Mouse (Mus musculus) forebrain, embryonic 12.5 days (tissue): Measurements from ENCODE around the gene Gm3415. TPM values are rescaled to one million over a fixed set of nuclear protein-coding genes. Genes with fewer than 3 reads are reported as not detected.
"Not testable (repeated sequence)": the region's sequence is repeated elsewhere in the genome, so short reads cannot be mapped to it uniquely, and the experiment has no call there.

Experiments
- ATAC-seq: fragments of 200-750 bp; cut with Nextera tagmentation; 2 replicates; pipeline ENCODE4 v1.8.0; 2017; ENCODE audit warnings: moderate TSS enrichment; ENCODE audit not compliant: low FRiP score
- H3K27ac ChIP-seq: fragments of 300-500 bp; sonication (generic); 2 replicates; pipeline ENCODE4 v1.5.1; 2016; ENCODE audit warnings: mild to moderate bottlenecking
- H3K27me3 ChIP-seq: fragments of 300-500 bp; sonication (generic); 2 replicates; pipeline ENCODE4 v1.6.1; 2016; ENCODE audit warnings: mild to moderate bottlenecking
- H3K36me3 ChIP-seq: fragments of 300-500 bp; sonication (generic); replicated peaks from 2 replicates; pipeline ENCODE4 v1.6.1; 2016; ENCODE audit warnings: mild to moderate bottlenecking
- H3K4me1 ChIP-seq: fragments of 300-500 bp; sonication (generic); 2 replicates; pipeline ENCODE4 v1.6.1; 2016
- H3K4me2 ChIP-seq: fragments of 300-500 bp; sonication (generic); 2 replicates; pipeline ENCODE4 v1.6.1; 2016; ENCODE audit warnings: mild to moderate bottlenecking, moderate library complexity
- H3K4me3 ChIP-seq: fragments of 300-500 bp; sonication (generic); replicated peaks from 2 replicates; pipeline ENCODE4 v1.5.1; 2016; ENCODE audit warnings: mild to moderate bottlenecking
- H3K9ac ChIP-seq: fragments of 300-500 bp; sonication (generic); 2 replicates; pipeline ENCODE4 v1.6.1; 2016; ENCODE audit warnings: mild to moderate bottlenecking
- H3K9me3 ChIP-seq: fragments of 300-500 bp; sonication (generic); 2 replicates; pipeline ENCODE4 v1.6.1; 2016
- WGBS: fragments of 180-500 bp; shearing (Covaris S2); methylation state at CpG from one replicate; pipeline ENCODE4 v1.1.7; 2016; 5-methylcytosine and 5-hydroxymethylcytosine counted together
- polyA plus RNA-seq: library from polyadenylated mRNA; unstranded; fragments of >200 nt; fragmentation: Nextera tagmentation; extraction: Ambion mirVana; gene quantifications from 2 replicates; pipeline ENCODE4 v1.2.1, GENCODE M21; 2016

Gm3415 gene
- polyA plus RNA-seq, 1 experiment from 2014 or later, result not detected

GRCm38 (mm10) chr5:146585307-146585651 lies 29.3 kb downstream of the Gm3415 start:
- H3K27me3 ChIP-seq, result peaks cover 73% of the 10 kb centered on the region
- ATAC-seq, result peak; percentile 43; the same call in 1 of the 2 replicates
- H3K9me3 ChIP-seq, result no peaks in the 10 kb centered on the region
- peak overlapping the region; percentile 96 for H3K4me2 ChIP-seq
- peak overlapping the region; percentile 60 for H3K4me3 ChIP-seq
- H3K9ac ChIP-seq, result no peak overlapping the region; the same call in 1 of the 2 replicates
- WGBS, result 14% methylated on average over 10 of the region's 10 CpGs
- no peaks in the 10 kb centered on the region for H3K36me3 ChIP-seq
- H3K27ac ChIP-seq, result no peak overlapping the region
- H3K4me1 ChIP-seq, result peaks cover 10% of the 10 kb centered on the region; the same call in 1 of the 2 replicates

- Histone ChIP-seq H3K4me3 (no peak overlapping the region), H3K36me3 (no peaks in the 10 kb centered on the region), H3K4me1 (peaks cover 10% of the 10 kb centered on the region), H3K4me2 (no peak overlapping the region), H3K9ac (no peak overlapping the region), H3K9me3 (no peaks in the 10 kb centered on the region), H3K27me3 (peaks cover 85% of the 10 kb centered on the region), H3K27ac (no peak overlapping the region)
- WGBS, result 72% methylated on average over 8 of the region's 8 CpGs
- no peak for ATAC-seq
Measured at GRCm38 (mm10) chr5:146586357-146587070, 30.6 kb downstream of the Gm3415 start.

GRCm38 (mm10) chr5:146590987-146591386 lies 35.1 kb downstream of the Gm3415 start:
- Histone ChIP-seq H3K27me3 (peaks cover 51% of the 10 kb centered on the region), H3K9ac (no peak overlapping the region), H3K4me1 (peaks cover 11% of the 10 kb centered on the region; the same call in 1 of the 2 replicates), H3K9me3 (no peaks in the 10 kb centered on the region), H3K4me3 (no peak overlapping the region), H3K4me2 (no peak overlapping the region), H3K36me3 (no peaks in the 10 kb centered on the region), H3K27ac (no peak overlapping the region)
- ATAC-seq, result no peak
- 58% methylated on average over 4 of the region's 4 CpGs for WGBS

GRCm38 (mm10) chr5:146591636-146592035 lies 35.7 kb downstream of the Gm3415 start:
- ATAC-seq, result no peak
- 80% methylated on average over 4 of the region's 4 CpGs for WGBS

GRCm38 (mm10) chr5:146592580-146592979 lies 36.6 kb downstream of the Gm3415 start:
- Histone ChIP-seq H3K4me2 (no peak overlapping the region), H3K4me3 (no peak overlapping the region), H3K36me3 (no peaks in the 10 kb centered on the region), H3K27me3 (peaks cover 39% of the 10 kb centered on the region), H3K9ac (no peak overlapping the region), H3K4me1 (peaks cover 11% of the 10 kb centered on the region; the same call in 1 of the 2 replicates), H3K27ac (no peak overlapping the region), H3K9me3 (no peaks in the 10 kb centered on the region)
- WGBS, result 15% methylated on average over 5 of the region's 5 CpGs
- ATAC-seq, result peak; percentile 93

More at GRCm38 (mm10) chr5:146591636-146592035, 35.7 kb downstream of the Gm3415 start:
- Histone ChIP-seq H3K4me1 (peaks cover 11% of the 10 kb centered on the region; the same call in 1 of the 2 replicates), H3K4me2 (no peak overlapping the region), H3K27ac (no peak overlapping the region), H3K27me3 (peaks cover 44% of the 10 kb centered on the region), H3K4me3 (no peak overlapping the region), H3K9me3 (no peaks in the 10 kb centered on the region), H3K36me3 (no peaks in the 10 kb centered on the region), H3K9ac (no peak overlapping the region)

GRCm38 (mm10) chr5:146596612-146597502 lies 40.9 kb downstream of the Gm3415 start:
- H3K4me3 ChIP-seq, result no peak overlapping the region
- ATAC-seq, result no peak
- WGBS, result 89% methylated on average over 18 of the region's 18 CpGs
- H3K27ac ChIP-seq, result no peak overlapping the region
- no peak overlapping the region for H3K9ac ChIP-seq
- H3K4me2 ChIP-seq, result no peak overlapping the region
- H3K36me3 ChIP-seq, result no peaks in the 10 kb centered on the region
- H3K9me3 ChIP-seq, result no peaks in the 10 kb centered on the region
- H3K27me3 ChIP-seq, result no peaks in the 10 kb centered on the region
- peaks cover 11% of the 10 kb centered on the region; the same call in 1 of the 2 replicates for H3K4me1 ChIP-seq

- H3K27ac ChIP-seq, result no peak overlapping the region
- H3K36me3 ChIP-seq, result no peaks in the 10 kb centered on the region
- H3K4me2 ChIP-seq, result no peak overlapping the region
- peaks cover 5% of the 10 kb centered on the region; the same call in 1 of the 2 replicates for H3K4me1 ChIP-seq
- no peak overlapping the region for H3K9ac ChIP-seq
- no peak overlapping the region for H3K4me3 ChIP-seq
- WGBS, result 96% methylated on average over 10 of the region's 10 CpGs
- no peaks in the 10 kb centered on the region for H3K9me3 ChIP-seq
- ATAC-seq, result no peak
- no peaks in the 10 kb centered on the region for H3K27me3 ChIP-seq
Measured at GRCm38 (mm10) chr5:146597503-146597874, 41.6 kb downstream of the Gm3415 start.

- 75% methylated on average over 27 of the region's 27 CpGs for WGBS
- no peaks in the 10 kb centered on the region for H3K9me3 ChIP-seq
- no peaks in the 10 kb centered on the region for H3K36me3 ChIP-seq
- no peak for ATAC-seq
- no peaks in the 10 kb centered on the region for H3K27me3 ChIP-seq
- no peak overlapping the region for H3K4me2 ChIP-seq
- H3K4me1 ChIP-seq, result no peaks in the 10 kb centered on the region
- H3K9ac ChIP-seq, result no peak overlapping the region
- no peak overlapping the region for H3K4me3 ChIP-seq
- H3K27ac ChIP-seq, result no peak overlapping the region
Measured at GRCm38 (mm10) chr5:146598215-146599119, 42.5 kb downstream of the Gm3415 start.

- not testable (repeated sequence) for H3K9me3 ChIP-seq, H3K36me3 ChIP-seq, H3K4me1 ChIP-seq, H3K4me2 ChIP-seq, H3K9ac ChIP-seq, H3K27ac ChIP-seq, H3K27me3 ChIP-seq, H3K4me3 ChIP-seq, ATAC-seq
- 85% methylated on average over 7 of the region's 7 CpGs for WGBS
Measured at GRCm38 (mm10) chr5:146599216-146599615, 43.3 kb downstream of the Gm3415 start.

- no peaks in the 10 kb centered on the region for H3K9me3 ChIP-seq
- WGBS, result 88% methylated on average over 5 of the region's 5 CpGs
- H3K9ac ChIP-seq, result no peak overlapping the region
- no peaks in the 10 kb centered on the region for H3K27me3 ChIP-seq
- no peaks in the 10 kb centered on the region for H3K36me3 ChIP-seq
- no peak overlapping the region for H3K4me3 ChIP-seq
- no peak overlapping the region for H3K4me2 ChIP-seq
- no peak for ATAC-seq
- H3K4me1 ChIP-seq, result no peaks in the 10 kb centered on the region
- H3K27ac ChIP-seq, result no peak overlapping the region
Measured at GRCm38 (mm10) chr5:146599970-146600369, 44.0 kb downstream of the Gm3415 start.

- ATAC-seq, result no peak
- H3K4me2 ChIP-seq, result no peak overlapping the region
- H3K4me3 ChIP-seq, result no peak overlapping the region
- WGBS, result 82% methylated on average over 5 of the region's 5 CpGs
- H3K36me3 ChIP-seq, result no peaks in the 10 kb centered on the region
- H3K27ac ChIP-seq, result no peak overlapping the region
- H3K9me3 ChIP-seq, result no peaks in the 10 kb centered on the region
- H3K27me3 ChIP-seq, result no peaks in the 10 kb centered on the region
- H3K9ac ChIP-seq, result no peak overlapping the region
- peaks cover 12% of the 10 kb centered on the region for H3K4me1 ChIP-seq
Measured at GRCm38 (mm10) chr5:146606221-146606620, 50.3 kb downstream of the Gm3415 start.

- H3K4me2 ChIP-seq, result no peak overlapping the region
- no peaks in the 10 kb centered on the region for H3K36me3 ChIP-seq
- no peak overlapping the region for H3K27ac ChIP-seq
- ATAC-seq, result no peak
- H3K9me3 ChIP-seq, result no peaks in the 10 kb centered on the region
- WGBS, result 92% methylated on average over 5 of the region's 5 CpGs
- H3K27me3 ChIP-seq, result no peaks in the 10 kb centered on the region
- no peak overlapping the region for H3K4me3 ChIP-seq
- H3K9ac ChIP-seq, result no peak overlapping the region
- H3K4me1 ChIP-seq, result peaks cover 16% of the 10 kb centered on the region
Measured at GRCm38 (mm10) chr5:146606895-146607294, 51.0 kb downstream of the Gm3415 start.
